18 mouse cellular contexts compared by ENCODE assay signal in genomic region chr17:15337906-15338305, GRCm38 (mm10).
"Had no signal": no experiment of that assay in that cellular context is flagged by ENCODE, and none has a peak within 500 bp of the region (broad histone marks: within the 10 kb centered on the region; RNA-seq: fewer than 3 reads in every experiment).

No protein-coding gene starts in this region.

- H3K4me1 ChIP-seq: stomach, embryonic 15.5 days had no signal

- ATAC-seq: midbrain, embryonic 16.5 days had no signal

- H3K27me3 ChIP-seq: midbrain, embryonic 12.5 days; neural tube, embryonic 15.5 days; stomach, embryonic 15.5 days had no signal

- H3K36me3 ChIP-seq: midbrain, embryonic 10.5 days; midbrain, embryonic 12.5 days; neural tube, embryonic 13.5 days; neural tube, embryonic 15.5 days; stomach, embryonic 15.5 days had no signal

- H3K9ac ChIP-seq: lung, embryonic 14.5 days; midbrain, embryonic 12.5 days; neural tube, embryonic 13.5 days; neural tube, embryonic 15.5 days; stomach, embryonic 15.5 days had no signal

- H3K9me3 ChIP-seq: midbrain, embryonic 12.5 days; neural tube, embryonic 13.5 days; neural tube, embryonic 15.5 days; stomach, embryonic 15.5 days had no signal

- H3K27ac ChIP-seq: midbrain, embryonic 10.5 days; midbrain, embryonic 12.5 days; neural tube, embryonic 13.5 days; neural tube, embryonic 15.5 days; stomach, embryonic 15.5 days; stomach, postnatal 0 days had no signal

- H3K4me3 ChIP-seq: midbrain, embryonic 10.5 days; midbrain, embryonic 12.5 days; myocyte; neural tube, embryonic 13.5 days; neural tube, embryonic 15.5 days; stomach, embryonic 15.5 days had no signal

- DNase-seq: lung, adult 18-20 months; lung, embryonic 14.5 days; lung, postnatal 10 days; lung, postnatal 4 days; midbrain, embryonic 14.5 days; retina, postnatal 1 day; right cerebral cortex, adult 18-20 months; thymus, adult 2 months; thymus, postnatal 25 days; thymus, postnatal 4 days had no signal
